Mouse (Mus musculus): Measurements from ENCODE around the gene Psen2. TPM values are rescaled to one million over a fixed set of nuclear protein-coding genes. Genes with fewer than 3 reads are reported as not detected.

Gene Psen2
- polyA plus RNA-seq, 1 experiment from 2014 or later, result 15.4 TPM

Other genes with a start within 250 kb of the Psen2 start
- gene Coq8a, start 63.8 kb downstream of the Psen2 start, polyA plus RNA-seq (2015; fragmentation: Nextera tagmentation; extraction: Ambion mirVana), result 2.7 and 3.9 TPM in 2 replicates
- gene Itpkb, start 67.0 kb upstream of the Psen2 start, polyA plus RNA-seq (2015; fragmentation: Nextera tagmentation; extraction: Ambion mirVana), result 2.5 and 3.0 TPM in 2 replicates
- 7.2 and 9.3 TPM in 2 replicates for gene Stum, start 220.1 kb upstream of the Psen2 start, polyA plus RNA-seq (2015; fragmentation: Nextera tagmentation; extraction: Ambion mirVana)

All from midbrain, embryonic 15.5 days (tissue).